Mouse (Mus musculus) forebrain, postnatal 0 days (tissue): ENCODE measurements around the gene Stx5a. TPM values are rescaled to one million over a fixed set of nuclear protein-coding genes. Genes with fewer than 3 reads are reported as not detected.

Experiments used
- ATAC-seq: fragments of 200-750 bp; cut with Nextera tagmentation; 2 replicates; pipeline ENCODE4 v1.8.0; 2017; ENCODE audit warnings: mild to moderate bottlenecking, moderate library complexity
- DNase-seq: peaks from one replicate; pipeline ENCODE4 v3.0.0-alpha.2; 2015
- H3K27ac ChIP-seq: fragments of 300-500 bp; sonication (generic); 2 replicates; pipeline ENCODE4 v1.5.1; 2014; ENCODE audit warnings: low read depth, mild to moderate bottlenecking, antibody characterized with exemption, low read length, moderate library complexity, mixed read lengths
- H3K27me3 ChIP-seq: fragments of 300-500 bp; sonication (generic); 2 replicates; pipeline ENCODE4 v1.6.1; 2014; ENCODE audit warnings: mild to moderate bottlenecking, low read length, mixed read lengths; ENCODE audit not compliant: insufficient read depth
- H3K36me3 ChIP-seq: fragments of 300-500 bp; sonication (generic); 2 replicates; pipeline ENCODE4 v1.6.1; 2014; ENCODE audit warnings: mild to moderate bottlenecking, moderate library complexity; ENCODE audit not compliant: insufficient read depth
- H3K4me1 ChIP-seq: fragments of 300-500 bp; sonication (generic); 2 replicates; pipeline ENCODE4 v1.6.1; 2014; ENCODE audit warnings: antibody characterized with exemption; ENCODE audit not compliant: insufficient read depth
- H3K4me2 ChIP-seq: fragments of 300-500 bp; sonication (generic); 2 replicates; pipeline ENCODE4 v1.6.1; 2014; ENCODE audit warnings: low read depth, mild to moderate bottlenecking, moderate library complexity
- H3K4me3 ChIP-seq: fragments of 300-500 bp; sonication (generic); 2 replicates; pipeline ENCODE4 v1.5.1; 2014; ENCODE audit warnings: low read depth, low read length, mixed read lengths
- H3K9ac ChIP-seq: fragments of 300-500 bp; sonication (generic); 2 replicates; pipeline ENCODE4 v1.6.1; 2014; ENCODE audit warnings: mild to moderate bottlenecking
- H3K9me3 ChIP-seq: fragments of 300-500 bp; sonication (generic); 2 replicates; pipeline ENCODE4 v1.6.1; 2016; ENCODE audit warnings: low read length
- CTCF ChIP-seq: sonication (generic); IDR thresholded peaks from 2 replicates; pipeline ENCODE4 v1.5.1; 2016; ENCODE audit warnings: antibody characterized with exemption, control low read depth, low read depth
- WGBS: fragments of 180-500 bp; shearing (Covaris S2); extraction: QIAGEN DNeasy Blood & Tissue Kit; methylation state at CpG from one replicate; pipeline ENCODE4 v1.1.7; 2014; 5-methylcytosine and 5-hydroxymethylcytosine counted together
- polyA plus RNA-seq: library from polyadenylated mRNA; unstranded; fragments of >200 nt; fragmentation: Nextera tagmentation; extraction: Ambion mirVana; gene quantifications from 2 replicates; pipeline ENCODE4 v1.2.1, GENCODE M21; 2015
- total RNA-seq: library from RNA; depleted of rRNA; stranded (reverse); fragments of >200 nt; gene quantifications from 2 replicates; pipeline ENCODE4 v1.2.3, GENCODE M21; 2014

The Stx5a gene
- total and polyA plus RNA-seq, 2 experiments from 2014 or later, result 97.6 to 140 TPM

DNA sequence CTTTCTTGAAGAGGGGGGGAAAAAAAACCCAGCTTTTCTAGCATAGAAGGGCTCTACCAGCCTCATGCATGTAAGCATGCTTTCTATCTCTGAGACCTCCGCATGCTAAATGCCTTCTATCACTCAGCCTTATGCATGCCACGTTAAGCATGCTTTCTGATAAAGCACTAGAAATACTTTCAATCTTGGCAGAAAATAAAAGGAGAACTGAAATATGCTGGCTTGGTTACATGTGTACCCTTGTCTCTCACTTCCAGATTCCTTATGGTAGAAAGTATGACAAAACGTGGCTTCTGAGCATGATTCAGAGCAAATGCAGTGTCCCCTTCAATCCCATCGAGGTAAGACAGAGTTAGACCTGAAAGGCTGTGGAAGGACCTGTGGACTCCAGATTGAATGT, 22.1 kb downstream of the Stx5a start:
- 91% methylated on average over 4 of the region's 4 CpGs for WGBS

DNA sequence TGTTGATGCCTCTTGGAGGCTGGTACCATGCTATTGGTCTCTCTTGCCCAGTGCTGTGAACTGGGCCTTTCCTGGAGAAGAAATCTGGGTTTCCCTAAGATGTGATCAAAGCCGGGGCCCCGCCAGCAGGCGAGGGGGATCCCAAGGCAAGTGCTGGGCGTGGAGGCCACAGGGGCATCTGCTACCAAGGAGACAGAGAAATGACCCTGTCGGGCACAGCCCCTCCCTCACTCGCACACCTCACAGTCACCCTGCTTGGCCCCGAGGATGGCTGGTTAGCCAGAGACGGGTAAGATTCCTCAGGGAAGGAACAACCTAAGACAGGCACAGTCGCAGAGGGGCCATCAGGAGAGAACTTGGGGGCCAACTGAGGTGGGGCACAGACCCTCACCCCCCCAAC, 24.3 kb downstream of the Stx5a start:
- no peak for TF ChIP-seq CTCF

More for the DNA sequence above, 22.1 kb downstream of the Stx5a start:
- no peak for TF ChIP-seq CTCF
- DNase-seq (no peak), ATAC-seq (no peak)
- H3K9me3 ChIP-seq, result 0 out of 2 replicates have a peak, but pooled peaks cover 5% of the 10 kb centered on the region
- no peak overlapping the region for H3K9ac ChIP-seq
- H3K27ac ChIP-seq, result no peak overlapping the region
- H3K27me3 ChIP-seq, result no peaks in the 10 kb centered on the region
- no peak overlapping the region for H3K4me2 ChIP-seq
- peaks cover 6% of the 10 kb centered on the region for H3K4me1 ChIP-seq
- H3K36me3 ChIP-seq, result peaks cover 63% of the 10 kb centered on the region
- H3K4me3 ChIP-seq, result no peak overlapping the region

DNA sequence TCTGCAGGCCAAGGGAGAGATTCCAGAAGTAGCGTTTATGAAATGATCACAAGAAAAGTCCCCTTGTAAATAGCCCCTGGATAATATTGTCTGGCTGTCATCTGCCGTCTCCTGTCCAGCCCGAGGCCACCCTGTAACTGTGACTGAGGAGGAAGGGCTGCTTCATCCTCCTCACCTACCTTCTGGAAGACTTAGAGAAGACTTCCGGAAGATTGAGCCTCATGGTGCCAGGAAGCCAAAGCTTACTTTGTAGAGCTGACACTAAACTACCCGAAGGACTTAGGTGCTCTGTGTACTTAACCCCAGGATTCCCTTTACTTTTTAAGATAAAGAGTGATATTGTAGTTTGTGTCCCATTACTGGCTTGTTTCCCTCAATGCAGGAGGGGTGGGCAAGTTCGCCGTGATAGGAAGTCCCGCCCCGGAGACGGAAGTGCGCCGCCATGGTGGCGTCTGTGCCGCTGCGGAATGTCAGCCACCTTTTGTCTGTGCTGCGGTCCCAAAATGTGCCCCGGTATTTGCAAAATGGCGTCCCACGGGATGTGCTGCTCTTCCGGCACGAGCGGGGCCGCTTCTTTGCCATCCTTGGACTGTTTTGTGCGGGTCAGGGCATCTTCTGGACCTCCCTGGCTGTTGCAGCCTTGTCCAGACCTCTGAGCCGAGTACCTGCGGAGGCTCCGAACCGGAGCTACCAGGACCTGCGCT, 29.5 kb downstream of the Stx5a start, which contains the start of gene Tmem223:
Tmem223 (plus strand) TSS at position 430 of the 704 bp plus-strand sequence.
- TF ChIP-seq CTCF, result peak; percentile 57
- Histone ChIP-seq H3K9me3 (no peaks in the 10 kb centered on the region), H3K4me1 (peaks cover 21% of the 10 kb centered on the region), H3K9ac (peak within 1 kb of the TSS; percentile 97), H3K4me3 (peak within 1 kb of the TSS; percentile 74), H3K27ac (peak within 1 kb of the TSS; percentile 94), H3K27me3 (no peaks in the 10 kb centered on the region), H3K4me2 (peak within 1 kb of the TSS; percentile 62), H3K36me3 (peaks cover 48% of the 10 kb centered on the region)
- ATAC-seq, result peak; percentile 67
- WGBS, result 18% methylated on average over 29 of the region's 29 CpGs
- peak; percentile 89 for DNase-seq

More for the DNA sequence above, 24.3 kb downstream of the Stx5a start:
- Histone ChIP-seq H3K4me2 (no peak overlapping the region), H3K27ac (no peak overlapping the region), H3K4me3 (no peak overlapping the region), H3K9me3 (0 out of 2 replicates have a peak, but pooled peaks cover 5% of the 10 kb centered on the region), H3K9ac (no peak overlapping the region), H3K36me3 (peaks cover 80% of the 10 kb centered on the region), H3K27me3 (no peaks in the 10 kb centered on the region), H3K4me1 (peaks cover 4% of the 10 kb centered on the region; the same call in 1 of the 2 replicates)
- no peak for DNase-seq
- 99% methylated on average over 9 of the region's 9 CpGs for WGBS
- ATAC-seq, result no peak

DNA sequence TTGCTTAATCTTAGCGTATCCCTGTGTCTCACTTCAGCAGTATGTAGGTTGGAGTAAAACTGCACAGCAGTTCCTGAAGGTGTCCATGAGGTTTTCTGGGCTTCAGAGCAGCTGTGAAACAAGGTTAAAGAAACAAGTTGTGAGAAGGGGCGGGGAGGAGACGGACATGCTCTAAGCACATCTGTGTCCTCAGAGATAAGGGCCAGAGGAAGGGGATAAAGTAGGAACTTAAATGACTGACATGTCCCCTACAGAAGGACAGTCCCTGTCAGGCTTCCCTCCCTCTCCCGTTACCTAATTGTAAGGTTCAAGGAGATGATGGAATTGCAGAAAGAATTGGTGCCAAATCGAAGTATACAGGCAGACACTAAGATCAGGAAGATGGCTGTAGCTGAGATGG, 31.8 kb downstream of the Stx5a start:
- H3K27ac ChIP-seq, result no peak overlapping the region
- H3K4me1 ChIP-seq, result peaks cover 21% of the 10 kb centered on the region
- H3K9me3 ChIP-seq, result no peaks in the 10 kb centered on the region
- H3K27me3 ChIP-seq, result no peaks in the 10 kb centered on the region
- H3K9ac ChIP-seq, result no peak overlapping the region
- DNase-seq (no peak), ATAC-seq (no peak)
- 87% methylated on average over 5 of the region's 5 CpGs for WGBS
- peaks cover 28% of the 10 kb centered on the region for H3K36me3 ChIP-seq
- H3K4me3 ChIP-seq, result no peak overlapping the region
- H3K4me2 ChIP-seq, result no peak overlapping the region
- TF ChIP-seq CTCF, result no peak

DNA sequence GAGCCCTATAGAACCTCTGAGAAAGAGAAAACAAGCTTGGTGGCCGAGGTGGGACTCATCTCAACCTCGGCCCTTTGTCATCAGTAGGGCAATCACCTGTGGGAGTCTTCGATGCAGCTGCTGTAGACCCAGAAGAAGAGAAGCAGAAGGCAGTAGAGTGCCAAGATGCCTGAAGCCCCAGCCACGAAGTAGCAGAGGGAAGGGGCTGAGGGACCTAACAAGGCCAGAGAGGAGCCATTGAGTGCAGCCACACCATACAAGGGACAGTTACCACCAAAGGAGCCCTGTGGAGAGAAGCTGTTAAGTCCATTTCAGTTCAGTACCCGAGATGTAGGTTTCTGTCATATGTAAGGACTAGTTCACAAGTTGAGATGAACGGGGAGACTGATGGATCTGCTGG, 32.2 kb downstream of the Stx5a start:
- no peak for TF ChIP-seq CTCF
- H3K27ac ChIP-seq, result no peak overlapping the region
- peaks cover 21% of the 10 kb centered on the region for H3K4me1 ChIP-seq
- H3K4me2 ChIP-seq, result peak overlapping the region; percentile 90
- H3K4me3 ChIP-seq, result peak overlapping the region; percentile 58; the same call in 1 of the 2 replicates
- H3K36me3 ChIP-seq, result peaks cover 28% of the 10 kb centered on the region
- H3K9me3 ChIP-seq, result no peaks in the 10 kb centered on the region
- 62% methylated on average over 6 of the region's 6 CpGs for WGBS
- no peak for DNase-seq
- no peak overlapping the region for H3K9ac ChIP-seq
- ATAC-seq, result no peak
- no peaks in the 10 kb centered on the region for H3K27me3 ChIP-seq

DNA sequence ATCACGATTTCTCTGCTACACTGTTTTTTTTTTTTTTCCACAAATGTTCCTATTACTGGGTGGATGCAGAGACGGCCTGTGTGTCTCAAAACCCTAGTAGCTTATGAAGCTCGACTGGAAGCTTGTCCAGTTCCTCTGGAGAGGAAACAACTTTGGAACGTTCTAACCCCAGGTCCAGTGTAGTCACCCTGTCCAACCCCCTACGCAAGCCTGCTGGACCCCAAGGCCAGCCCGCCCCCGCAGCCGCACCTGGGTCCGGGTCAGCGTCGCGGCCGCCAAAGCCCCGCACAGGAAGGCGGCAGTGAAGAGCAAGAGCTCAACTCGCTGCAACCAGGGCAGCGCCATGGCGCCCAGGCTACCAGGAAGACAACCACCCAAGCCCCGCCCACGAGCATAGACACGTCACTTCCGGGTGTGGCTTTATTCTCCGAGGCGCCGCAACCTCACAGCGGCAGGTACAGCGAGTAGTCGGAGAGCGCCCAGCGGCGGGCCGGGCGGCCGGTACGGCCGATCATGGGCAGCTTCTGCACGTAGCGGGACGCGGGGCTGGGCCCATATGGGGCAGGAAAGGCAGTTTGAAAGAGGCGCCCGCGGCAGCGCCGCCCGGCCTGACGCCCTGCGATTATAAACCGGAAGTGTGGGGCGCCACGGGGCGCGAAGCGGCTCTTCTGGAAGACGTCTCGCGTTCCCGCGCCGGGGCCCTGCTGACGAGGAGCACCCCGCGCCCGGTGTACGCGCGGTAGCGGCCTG, 33.0 kb downstream of the Stx5a start, which contains the start of gene Tmem179b:
Tmem179b (minus strand) TSS at position 382 of the 750 bp plus-strand sequence.
- H3K27ac ChIP-seq, result peak within 1 kb of the TSS; percentile 93
- DNase-seq, result peak; percentile 97
- TF ChIP-seq CTCF, result peak; percentile 20; the same call in 1 of the 2 replicates
- under 1% methylated on average over 65 of the region's 68 CpGs for WGBS
- peak within 1 kb of the TSS; percentile 58 for H3K4me3 ChIP-seq
- no peaks in the 10 kb centered on the region for H3K27me3 ChIP-seq
- peaks cover 21% of the 10 kb centered on the region for H3K4me1 ChIP-seq
- H3K9me3 ChIP-seq, result no peaks in the 10 kb centered on the region
- peak; percentile 95 for ATAC-seq
- peak within 1 kb of the TSS; percentile 86 for H3K9ac ChIP-seq
- peak within 1 kb of the TSS; percentile 90 for H3K4me2 ChIP-seq
- H3K36me3 ChIP-seq, result peaks cover 24% of the 10 kb centered on the region
